Mouse (Mus musculus): ENCODE results near the gene Gipr.

GRCm38 (mm10) chr7:19213385-19213784, 47.5 kb upstream of the Gipr start:
- no peak for TF ChIP-seq ZNF384 (IDR thresholded peaks at IDR 0.05; ENCODE audit: low read depth, low read length)
- no peak for TF ChIP-seq HCFC1 (IDR thresholded peaks at IDR 0.05; ENCODE audit: borderline replicate concordance, insufficient read depth, low read length)
- no peak for TF ChIP-seq ZC3H11A (IDR thresholded peaks at IDR 0.05; ENCODE audit: borderline replicate concordance, low read depth, low read length)

Data from ES-E14 (cell line).